8 mouse cellular contexts compared by ENCODE assay signal in genomic region chr7:130572821-130573220, GRCm38 (mm10). TPM values are rescaled to one million over a fixed set of nuclear protein-coding genes. Genes with fewer than 3 reads are reported as not detected.
DNase-seq lines count a peak whose midpoint lies in the region; ATAC-seq lines count a peak whose summit lies in the region.

Gene Nsmce4a (minus strand): TSS chr7:130573118.

- DNase-seq in kidney, adult 18-20 months, result no peak
- DNase-seq in adrenal gland, postnatal 4 days (ENCODE audit: low spot score in 2 of 2), result no peak
- DNase-seq in gastrocnemius, postnatal 25 days, result no peak
- no peak for DNase-seq in right cerebral cortex, adult 18-20 months
- DNase-seq in urinary bladder, postnatal 25 days (ENCODE audit: low spot score), result no peak

- no peak within 1 kb of the TSS for H3K9ac ChIP-seq in kidney, embryonic 16.5 days (replicated peaks; ENCODE audit: low read length)

- peak within 1 kb of the TSS; percentile 86 for H3K27ac ChIP-seq in kidney, embryonic 16.5 days (ENCODE audit: low read length)

- H3K27me3 ChIP-seq in kidney, embryonic 16.5 days (ENCODE audit: insufficient read depth, low read length), result no peaks in the 10 kb centered on the region

- no peak within 1 kb of the TSS for H3K4me3 ChIP-seq in kidney, embryonic 16.5 days (ENCODE audit: low read length)

- H3K9me3 ChIP-seq in kidney, embryonic 16.5 days (ENCODE audit: low read length), result no peaks in the 10 kb centered on the region

- 80% methylated on average over 9 of the region's 11 CpGs for WGBS in kidney, embryonic 16.5 days

- no peaks in the 10 kb centered on the region for H3K36me3 ChIP-seq in kidney, embryonic 16.5 days (ENCODE audit: insufficient read depth, low read length)

- no peak within 1 kb of the TSS for H3K4me2 ChIP-seq in kidney, embryonic 16.5 days (replicated peaks; ENCODE audit: low read depth, low read length)

- ATAC-seq in kidney, embryonic 16.5 days (ENCODE audit: low FRiP score, low TSS enrichment), result no peak
- no peak for ATAC-seq in inflammation-experienced regulatory T-cells, adult 6 months
- ATAC-seq in megakaryocyte, adult 5-6 weeks (ENCODE audit: poor library complexity, severe bottlenecking), result no peak

- peaks cover 12% of the 10 kb centered on the region; the same call in 1 of the 2 replicates for H3K4me1 ChIP-seq in kidney, embryonic 16.5 days (ENCODE audit: insufficient read depth, low read length)

RNA-seq across cellular contexts. Expression of gene Nsmce4a, which starts in this region (rescaled TPM):
- polyA plus RNA-seq in kidney, embryonic 16.5 days (2015; fragmentation: Nextera tagmentation; extraction: Ambion mirVana), result 155 and 159 TPM in 2 replicates
- 100 to 1,000 TPM in 1 of 2 experiments, 10 to 100 TPM in 1; 96.3 to 100 TPM for total RNA-seq in adrenal gland, postnatal 4 days (2021)
- 10 to 100 TPM; 25.8 to 26.5 TPM for total RNA-seq in gastrocnemius, postnatal 25 days (2021)
- 10 to 100 TPM; 10.5 to 15.3 (median 13.5) TPM for polyA plus RNA-seq in inflammation-experienced regulatory T-cells, adult 6 months (2017; shearing (Covaris generic))
- 152 and 195 TPM in 2 replicates for total RNA-seq in megakaryocyte, adult 5-6 weeks (2015)
- 146 and 152 TPM in 2 replicates for total RNA-seq in megakaryocyte, adult 5-6 weeks (2017)
